Mouse (Mus musculus) erythroblast, embryonic 14.5 days (primary cell): Measurements from ENCODE around the gene Cfap61. TPM values are rescaled to one million over a fixed set of nuclear protein-coding genes. Genes with fewer than 3 reads are reported as not detected.

Experiments used
- H3K27me3 ChIP-seq: 2 replicates; pipeline ENCODE4 v1.6.1; 2012; ENCODE audit warnings: inconsistent platforms; ENCODE audit not compliant: control insufficient read depth
- H3K36me3 ChIP-seq: 2 replicates; pipeline ENCODE4 v1.6.1; 2012; ENCODE audit warnings: mild to moderate bottlenecking, inconsistent platforms; ENCODE audit not compliant: control insufficient read depth
- H3K4me1 ChIP-seq: 2 replicates; pipeline ENCODE4 v1.6.1; 2012; ENCODE audit warnings: inconsistent platforms; ENCODE audit not compliant: control insufficient read depth
- H3K4me3 ChIP-seq: replicated peaks from 2 replicates; pipeline ENCODE3; 2012; ENCODE audit warnings: moderate library complexity, mild to moderate bottlenecking, inconsistent platforms
- H3K9me3 ChIP-seq: 2 replicates; pipeline ENCODE4 v1.6.1; 2012; ENCODE audit warnings: low read length, inconsistent platforms, mixed read lengths; ENCODE audit not compliant: control insufficient read depth
- GATA1 ChIP-seq: IDR thresholded peaks from 2 replicates; pipeline ENCODE4 v1.6.1; 2012; ENCODE audit warnings: low read length, inconsistent platforms, mixed read lengths
- TAL1 ChIP-seq: IDR thresholded peaks from 3 replicates; pipeline ENCODE4 v1.6.1; 2012; ENCODE audit warnings: low read length, inconsistent platforms, mixed read lengths
- polyA plus RNA-seq: library from polyadenylated mRNA; stranded (reverse); fragments of >175 nt; gene quantifications from 2 replicates; pipeline ENCODE4 v1.2.3, GENCODE M21; 2012

Gene Cfap61
- polyA plus RNA-seq, 1 experiment = not detected

DNA sequence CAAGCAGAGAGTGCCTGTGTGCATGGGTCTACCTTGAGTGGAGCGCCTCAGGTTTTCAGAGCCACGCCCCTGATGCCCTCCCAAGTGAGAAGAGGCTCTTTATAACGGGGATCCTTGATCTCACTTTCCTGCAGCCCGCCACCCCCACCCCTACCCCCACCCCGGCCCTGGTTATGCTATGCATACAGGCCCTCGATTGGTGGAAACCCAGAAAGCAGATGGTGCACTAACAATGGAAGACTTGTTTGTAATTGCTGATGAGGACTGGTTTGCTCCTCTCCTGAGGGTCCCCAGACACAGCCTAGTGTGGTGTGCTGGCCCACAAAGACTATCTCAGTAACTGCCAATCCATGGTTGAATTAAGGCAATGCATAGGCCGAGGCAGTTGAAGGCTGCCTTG, 314.4 kb downstream of the Cfap61 start:
- Histone ChIP-seq H3K4me3 (no peak overlapping the region), H3K9me3 (no peaks in the 10 kb centered on the region), H3K36me3 (no peaks in the 10 kb centered on the region; the same call in 1 of the 2 replicates), H3K4me1 (no peaks in the 10 kb centered on the region), H3K27me3 (no peaks in the 10 kb centered on the region)
- TF ChIP-seq TAL1 = no peak
- no peak for TF ChIP-seq GATA1

DNA sequence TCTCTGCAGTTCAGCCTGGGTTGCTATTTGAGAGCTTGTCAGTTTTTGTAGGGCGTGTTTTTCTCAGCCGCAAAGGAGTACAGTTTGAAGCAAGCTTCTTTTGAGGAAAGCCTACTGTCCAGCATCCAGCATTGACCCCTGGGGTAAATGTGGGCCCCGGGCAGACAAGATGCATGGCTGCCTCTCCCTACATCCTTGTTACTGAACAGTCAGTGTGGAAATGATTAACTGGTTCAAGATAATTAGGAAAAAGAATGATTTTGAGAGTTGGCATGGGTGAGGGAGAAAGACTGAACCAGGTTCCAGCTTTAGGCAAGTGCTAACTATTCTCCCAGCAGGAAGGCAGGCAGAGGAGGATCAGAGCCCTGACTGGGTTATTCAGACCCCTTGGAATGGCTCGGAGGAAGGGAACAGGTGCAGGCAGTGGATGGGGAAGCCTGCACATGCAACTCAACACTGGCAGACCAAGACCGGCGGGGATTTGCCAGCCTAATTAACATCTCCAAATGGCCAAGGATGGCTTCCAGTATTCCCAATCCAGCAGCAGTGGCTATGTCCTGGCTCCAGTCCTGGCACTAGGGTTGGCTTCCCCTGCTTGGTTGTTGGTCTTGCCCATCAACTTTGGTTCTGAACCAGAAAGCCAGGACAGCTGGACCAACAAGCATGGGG, 315.8 kb downstream of the Cfap61 start:
- TF ChIP-seq GATA1 (no peak), TAL1 (no peak)
- Histone ChIP-seq H3K4me3 (no peak overlapping the region), H3K27me3 (no peaks in the 10 kb centered on the region), H3K4me1 (no peaks in the 10 kb centered on the region), H3K9me3 (no peaks in the 10 kb centered on the region), H3K36me3 (no peaks in the 10 kb centered on the region; the same call in 1 of the 2 replicates)

DNA sequence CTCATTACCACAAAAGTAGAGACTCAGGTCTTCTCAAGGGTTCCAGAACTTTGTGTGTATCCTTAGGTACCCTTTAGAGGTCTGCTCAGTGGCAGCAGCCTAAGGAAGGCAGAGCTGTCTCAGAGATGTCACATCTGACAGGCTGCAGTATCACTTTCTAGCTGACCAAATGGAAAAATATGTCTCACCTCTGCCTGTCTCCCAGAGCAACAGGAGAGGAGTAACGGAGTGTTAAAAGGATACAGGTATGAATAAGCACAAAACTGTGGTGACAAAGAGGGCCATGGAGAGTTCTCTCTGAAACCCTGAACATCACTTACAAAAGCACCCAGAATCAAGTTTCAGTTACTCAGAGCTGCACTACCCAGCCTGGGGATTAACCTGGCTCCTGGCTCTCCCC, 319.8 kb downstream of the Cfap61 start:
- TF ChIP-seq TAL1 (no peak), GATA1 (no peak)
- Histone ChIP-seq H3K27me3 (no peaks in the 10 kb centered on the region), H3K4me3 (no peak overlapping the region), H3K36me3 (no peaks in the 10 kb centered on the region), H3K9me3 (no peaks in the 10 kb centered on the region), H3K4me1 (no peaks in the 10 kb centered on the region)

DNA sequence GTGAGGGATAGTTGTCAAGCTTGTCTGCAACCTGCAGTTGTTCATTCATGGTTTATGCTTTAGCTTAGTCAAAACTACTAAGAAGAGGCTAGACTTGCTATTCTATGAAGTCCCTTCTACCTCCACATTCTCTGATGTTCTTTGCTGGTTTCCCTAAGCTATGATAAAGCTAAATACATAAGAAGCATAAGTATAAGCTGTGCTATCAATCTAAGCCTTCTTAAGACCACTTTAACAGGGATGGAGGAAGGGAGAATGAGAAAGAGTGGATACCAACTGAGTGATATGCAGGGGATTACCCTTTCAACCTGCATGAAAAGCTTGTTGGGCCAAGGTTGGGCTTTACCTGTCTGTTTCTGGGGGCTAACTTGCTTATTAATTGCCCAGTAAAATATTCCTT, 321.1 kb downstream of the Cfap61 start:
- Histone ChIP-seq H3K4me3 (no peak overlapping the region), H3K27me3 (no peaks in the 10 kb centered on the region), H3K36me3 (no peaks in the 10 kb centered on the region), H3K9me3 (no peaks in the 10 kb centered on the region), H3K4me1 (no peaks in the 10 kb centered on the region)
- TF ChIP-seq TAL1 (no peak), GATA1 (no peak)

DNA sequence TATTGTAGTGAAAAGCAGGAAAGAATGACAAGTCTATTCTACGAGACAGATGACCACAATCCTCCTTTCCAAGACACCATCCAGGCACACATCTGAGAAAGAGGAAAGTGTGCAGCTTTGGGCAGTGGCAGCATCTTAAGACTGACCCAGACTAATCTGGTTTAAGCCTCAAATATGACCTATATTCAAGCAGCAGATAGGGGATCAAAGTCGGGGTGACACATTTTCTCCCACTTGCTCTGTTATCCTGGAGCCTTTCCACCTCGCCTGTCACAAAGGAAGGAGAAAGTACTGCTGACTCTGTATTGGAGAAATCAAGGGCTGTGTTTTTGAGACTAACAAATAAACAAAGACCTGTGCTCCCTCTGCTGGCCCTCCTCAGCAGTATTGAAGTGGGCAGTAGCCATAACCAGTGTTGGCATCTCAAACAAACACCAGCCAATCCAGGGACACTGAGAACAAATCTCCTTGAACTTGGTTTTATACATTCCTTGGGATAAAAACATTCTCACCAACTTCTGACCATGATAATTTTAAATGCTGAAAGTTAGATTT, 321.8 kb downstream of the Cfap61 start:
- Histone ChIP-seq H3K4me3 (no peak overlapping the region), H3K9me3 (no peaks in the 10 kb centered on the region), H3K4me1 (no peaks in the 10 kb centered on the region), H3K36me3 (no peaks in the 10 kb centered on the region), H3K27me3 (no peaks in the 10 kb centered on the region)
- TF ChIP-seq TAL1 = no peak

DNA sequence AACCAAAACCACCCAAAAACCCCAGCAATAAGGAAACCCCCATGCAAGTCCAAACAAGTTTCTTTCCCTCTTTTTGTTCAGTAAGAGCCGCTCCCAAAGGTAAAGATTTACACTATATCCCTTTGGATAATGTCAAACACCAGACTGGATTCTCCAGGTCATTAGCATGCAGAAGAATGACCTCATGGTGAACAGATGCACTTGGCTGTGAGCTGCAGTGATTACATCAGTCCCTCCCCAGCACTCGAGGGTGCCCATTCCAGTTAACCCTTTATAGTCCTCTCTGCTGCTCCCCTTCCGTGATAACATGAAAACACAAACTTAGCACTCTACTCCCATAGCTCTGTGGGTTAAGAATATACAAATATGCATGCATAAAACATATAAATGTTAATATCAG, 322.5 kb downstream of the Cfap61 start:
- Histone ChIP-seq H3K9me3 (no peaks in the 10 kb centered on the region), H3K4me1 (no peaks in the 10 kb centered on the region), H3K36me3 (no peaks in the 10 kb centered on the region), H3K4me3 (no peak overlapping the region), H3K27me3 (no peaks in the 10 kb centered on the region)
- no peak for TF ChIP-seq GATA1
- no peak for TF ChIP-seq TAL1

GRCm38 (mm10) chr2:146257609-146258008, 323.0 kb downstream of the Cfap61 start:
- Histone ChIP-seq H3K36me3 (no peaks in the 10 kb centered on the region), H3K27me3 (no peaks in the 10 kb centered on the region), H3K9me3 (no peaks in the 10 kb centered on the region), H3K4me1 (no peaks in the 10 kb centered on the region), H3K4me3 (no peak overlapping the region)
- no peak for TF ChIP-seq GATA1
- TF ChIP-seq TAL1 = no peak

DNA sequence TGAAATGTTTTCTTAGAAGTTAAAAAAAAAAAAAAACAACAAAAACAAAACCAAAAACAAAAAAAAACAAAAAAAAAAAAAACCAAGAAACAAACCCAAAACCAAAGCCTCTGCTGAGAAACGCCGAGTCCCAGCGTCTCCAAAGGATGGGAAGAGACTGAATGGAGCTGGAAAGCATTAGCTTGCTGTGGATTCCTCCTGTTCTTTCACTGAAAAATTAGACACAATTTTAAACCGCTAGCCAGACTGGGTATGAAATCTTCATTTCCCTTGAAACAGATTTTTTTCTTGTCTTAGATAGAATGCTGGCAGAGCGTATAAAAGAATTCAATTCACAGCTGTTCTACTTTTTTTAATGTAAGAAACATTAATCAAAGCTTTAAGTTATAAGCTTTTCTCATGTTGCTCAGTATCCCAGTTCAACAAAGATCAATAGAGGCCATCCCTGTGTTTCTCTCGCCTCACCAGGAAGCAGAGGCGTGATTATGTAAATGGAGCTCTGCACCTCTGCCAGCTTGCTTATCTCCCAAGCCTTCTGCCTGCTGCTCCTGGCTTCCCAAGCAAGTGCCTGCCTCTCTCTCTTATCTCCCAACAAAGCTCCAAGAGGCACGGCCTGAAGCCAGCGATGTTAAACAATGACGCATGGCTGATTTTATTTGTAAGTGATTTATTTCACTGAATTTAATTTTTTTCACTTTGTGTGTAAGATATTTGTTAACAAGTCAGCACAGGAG, 324.3 kb downstream of the Cfap61 start:
- Histone ChIP-seq H3K36me3 (no peaks in the 10 kb centered on the region), H3K27me3 (no peaks in the 10 kb centered on the region), H3K4me1 (no peaks in the 10 kb centered on the region), H3K9me3 (no peaks in the 10 kb centered on the region), H3K4me3 (no peak overlapping the region)
- TF ChIP-seq GATA1 = no peak
- no peak for TF ChIP-seq TAL1

- TF ChIP-seq GATA1 (no peak), TAL1 (no peak)
- H3K36me3 ChIP-seq = no peaks in the 10 kb centered on the region
- H3K4me3 ChIP-seq = no peak overlapping the region
- H3K4me1 ChIP-seq = no peaks in the 10 kb centered on the region
- no peaks in the 10 kb centered on the region for H3K9me3 ChIP-seq
- no peaks in the 10 kb centered on the region for H3K27me3 ChIP-seq
These were observed 325.4 kb downstream of the Cfap61 start for GRCm38 (mm10) chr2:146259787-146260560.
